Mouse (Mus musculus) activated CD4-positive, CD25-positive, alpha-beta regulatory T cell, adult 9 weeks (primary cell): Measurements from ENCODE around the gene Meioc. TPM values are rescaled to one million over a fixed set of nuclear protein-coding genes. Genes with fewer than 3 reads are reported as not detected.

ENCODE experiments used
- polyA plus RNA-seq: library from polyadenylated mRNA; unstranded; fragments of 100-300 nt; shearing (Covaris generic); gene quantifications from one replicate; pipeline ENCODE4 v1.2.1, GENCODE M21; 2017

The Meioc gene
- polyA plus RNA-seq, result not detected

GRCm38 (mm10) chr11:102663416-102663815 is at the start of gene Meioc:
Gene Meioc (plus strand): TSS chr11:102663716.

GRCm38 (mm10) chr11:102697338-102698017 is 34.0 kb downstream of the Meioc start, which contains the start of gene Ccdc43:
Gene Ccdc43 (minus strand): TSS chr11:102697782.

Other genes with a start within 250 kb of the Meioc start
- 66.1 TPM for gene Grn, start 233.4 kb upstream of the Meioc start, polyA plus RNA-seq
- not detected for gene Fam171a2, start 216.0 kb upstream of the Meioc start, polyA plus RNA-seq
- 1.0 TPM for gene Itga2b, start 193.6 kb upstream of the Meioc start, polyA plus RNA-seq
- gene Gpatch8, start 107.3 kb upstream of the Meioc start, polyA plus RNA-seq, result 79.8 TPM
- gene Gm11627, start 84.3 kb upstream of the Meioc start, polyA plus RNA-seq, result not detected
- gene Fzd2, start 59.3 kb upstream of the Meioc start, polyA plus RNA-seq, result not detected
- 38.6 TPM for gene Ccdc43, start 34.1 kb downstream of the Meioc start, polyA plus RNA-seq
- not detected for gene Adam11, start 97.7 kb downstream of the Meioc start, polyA plus RNA-seq
- gene Gjc1, start 156.0 kb downstream of the Meioc start, polyA plus RNA-seq, result not detected
- not detected for gene Higd1b, start 172.1 kb downstream of the Meioc start, polyA plus RNA-seq
- gene Eftud2, start 217.3 kb downstream of the Meioc start, polyA plus RNA-seq, result 177 TPM
- not detected for gene Ccdc103, start 217.5 kb downstream of the Meioc start, polyA plus RNA-seq
- not detected for gene Fam187a, start 221.5 kb downstream of the Meioc start, polyA plus RNA-seq
- gene Gfap, start 237.2 kb downstream of the Meioc start, polyA plus RNA-seq, result 0.10 TPM